Mouse (Mus musculus): ENCODE results near the gene Rreb1. TPM values are rescaled to one million over a fixed set of nuclear protein-coding genes. Genes with fewer than 3 reads are reported as not detected.

The Rreb1 gene
- total and polyA plus RNA-seq, 2 experiments from 2014 or later = 2.3 to 6.0 TPM

- DNase-seq (ENCODE audit: low spot score) (no peak), ATAC-seq (no peak)
- TF ChIP-seq CTCF (IDR thresholded peaks at IDR 0.05; ENCODE audit: low read depth) = no peak
- H3K9me3 ChIP-seq (ENCODE audit: low read length) = no peaks in the 10 kb centered on the region
- no peak overlapping the region for H3K9ac ChIP-seq (replicated peaks; ENCODE audit: low read length)
- no peaks in the 10 kb centered on the region for H3K36me3 ChIP-seq (ENCODE audit: insufficient read depth, low read length)
- H3K4me1 ChIP-seq (ENCODE audit: insufficient read depth, low read length) = no peaks in the 10 kb centered on the region; the same call in 1 of the 2 replicates
- no peak overlapping the region for H3K4me3 ChIP-seq (ENCODE audit: low read length)
- H3K27me3 ChIP-seq (ENCODE audit: insufficient read depth, low read length) = no peaks in the 10 kb centered on the region
- H3K4me2 ChIP-seq (ENCODE audit: low read depth, low read length) = no peak overlapping the region
- H3K27ac ChIP-seq = no peak overlapping the region
- WGBS = 69% methylated on average over 7 of the region's 7 CpGs
Measured at GRCm38 (mm10) chr13:37747504-37747903, 30.7 kb upstream of the Rreb1 start.

GRCm38 (mm10) chr13:37749485-37749884, 28.7 kb upstream of the Rreb1 start:
- Histone ChIP-seq H3K36me3 (ENCODE audit: insufficient read depth, low read length) (no peaks in the 10 kb centered on the region), H3K9ac (replicated peaks; ENCODE audit: low read length) (no peak overlapping the region), H3K27me3 (ENCODE audit: insufficient read depth, low read length) (no peaks in the 10 kb centered on the region), H3K4me2 (ENCODE audit: low read depth, low read length) (no peak overlapping the region), H3K27ac (no peak overlapping the region), H3K4me1 (ENCODE audit: insufficient read depth, low read length) (no peaks in the 10 kb centered on the region; the same call in 1 of the 2 replicates), H3K9me3 (ENCODE audit: low read length) (no peaks in the 10 kb centered on the region), H3K4me3 (ENCODE audit: low read length) (no peak overlapping the region)
- no peak for TF ChIP-seq CTCF (IDR thresholded peaks at IDR 0.05; ENCODE audit: low read depth)
- WGBS = 13% methylated on average over 3 of the region's 3 CpGs
- ATAC-seq (peak; percentile 55; the same call in 1 of the 2 replicates), DNase-seq (ENCODE audit: low spot score) (peak; percentile 24)

- Histone ChIP-seq H3K27ac (no peak overlapping the region), H3K36me3 (ENCODE audit: insufficient read depth, low read length) (no peaks in the 10 kb centered on the region), H3K9ac (replicated peaks; ENCODE audit: low read length) (no peak overlapping the region), H3K4me3 (ENCODE audit: low read length) (no peak overlapping the region), H3K4me2 (ENCODE audit: low read depth, low read length) (no peak overlapping the region), H3K9me3 (ENCODE audit: low read length) (no peaks in the 10 kb centered on the region), H3K27me3 (ENCODE audit: insufficient read depth, low read length) (no peaks in the 10 kb centered on the region), H3K4me1 (ENCODE audit: insufficient read depth, low read length) (no peaks in the 10 kb centered on the region; the same call in 1 of the 2 replicates)
- ATAC-seq = peak; percentile 40; the same call in 1 of the 2 replicates
- peak; percentile 5 for DNase-seq (ENCODE audit: low spot score)
- 52% methylated on average over 9 of the region's 9 CpGs for WGBS
- no peak for TF ChIP-seq CTCF (IDR thresholded peaks at IDR 0.05; ENCODE audit: low read depth)
Measured at GRCm38 (mm10) chr13:37751154-37751950, 26.8 kb upstream of the Rreb1 start.

- ATAC-seq (no peak), DNase-seq (ENCODE audit: low spot score) (no peak)
- Histone ChIP-seq H3K4me3 (ENCODE audit: low read length) (no peak overlapping the region), H3K9me3 (ENCODE audit: low read length) (no peaks in the 10 kb centered on the region), H3K27ac (no peak overlapping the region), H3K9ac (replicated peaks; ENCODE audit: low read length) (no peak overlapping the region), H3K27me3 (ENCODE audit: insufficient read depth, low read length) (no peaks in the 10 kb centered on the region), H3K4me1 (ENCODE audit: insufficient read depth, low read length) (peaks cover 9% of the 10 kb centered on the region; the same call in 1 of the 2 replicates), H3K4me2 (ENCODE audit: low read depth, low read length) (no peak overlapping the region), H3K36me3 (ENCODE audit: insufficient read depth, low read length) (no peaks in the 10 kb centered on the region)
- WGBS = 93% methylated on average over 10 of the region's 10 CpGs
- TF ChIP-seq CTCF (IDR thresholded peaks at IDR 0.05; ENCODE audit: low read depth) = no peak
Measured at GRCm38 (mm10) chr13:37759341-37760012, 18.7 kb upstream of the Rreb1 start.

GRCm38 (mm10) chr13:37760013-37760342, 18.2 kb upstream of the Rreb1 start:
- Histone ChIP-seq H3K36me3 (ENCODE audit: insufficient read depth, low read length) (no peaks in the 10 kb centered on the region), H3K27me3 (ENCODE audit: insufficient read depth, low read length) (no peaks in the 10 kb centered on the region), H3K4me2 (ENCODE audit: low read depth, low read length) (no peak overlapping the region), H3K4me1 (ENCODE audit: insufficient read depth, low read length) (peaks cover 9% of the 10 kb centered on the region; the same call in 1 of the 2 replicates), H3K4me3 (ENCODE audit: low read length) (no peak overlapping the region), H3K9ac (replicated peaks; ENCODE audit: low read length) (no peak overlapping the region), H3K9me3 (ENCODE audit: low read length) (no peaks in the 10 kb centered on the region), H3K27ac (no peak overlapping the region)
- DNase-seq (ENCODE audit: low spot score) (no peak), ATAC-seq (no peak)
- WGBS = 37% methylated on average over 3 of the region's 3 CpGs
- no peak for TF ChIP-seq CTCF (IDR thresholded peaks at IDR 0.05; ENCODE audit: low read depth)

- 59% methylated on average over 3 of the region's 3 CpGs for WGBS
- no peak for TF ChIP-seq CTCF (IDR thresholded peaks at IDR 0.05; ENCODE audit: low read depth)
- Histone ChIP-seq H3K27ac (no peak overlapping the region), H3K4me3 (ENCODE audit: low read length) (no peak overlapping the region), H3K4me1 (ENCODE audit: insufficient read depth, low read length) (peaks cover 9% of the 10 kb centered on the region; the same call in 1 of the 2 replicates), H3K9me3 (ENCODE audit: low read length) (no peaks in the 10 kb centered on the region), H3K4me2 (ENCODE audit: low read depth, low read length) (no peak overlapping the region), H3K27me3 (ENCODE audit: insufficient read depth, low read length) (no peaks in the 10 kb centered on the region), H3K9ac (replicated peaks; ENCODE audit: low read length) (no peak overlapping the region), H3K36me3 (ENCODE audit: insufficient read depth, low read length) (no peaks in the 10 kb centered on the region)
- no peak for DNase-seq (ENCODE audit: low spot score)
- no peak for ATAC-seq
Measured at GRCm38 (mm10) chr13:37760373-37760772, 17.8 kb upstream of the Rreb1 start.
